Mouse (Mus musculus): ENCODE results near the gene Usp29.
"Not testable (repeated sequence)": the region's sequence is repeated elsewhere in the genome, so short reads cannot be mapped to it uniquely, and the experiment has no call there.

GRCm38 (mm10) chr7:6995251-6995650, 264.9 kb downstream of the Usp29 start, which contains the start of gene Aurkc:
- TF ChIP-seq POLR2A, CTCF (IDR thresholded peaks at IDR 0.05; ENCODE audit: extremely low read depth, insufficient read depth, low read length): not testable (repeated sequence)

Data from cortical plate, adult 2 months (tissue).